Mouse (Mus musculus): ENCODE results near the gene Emp2.

Gene Emp2

DNA sequence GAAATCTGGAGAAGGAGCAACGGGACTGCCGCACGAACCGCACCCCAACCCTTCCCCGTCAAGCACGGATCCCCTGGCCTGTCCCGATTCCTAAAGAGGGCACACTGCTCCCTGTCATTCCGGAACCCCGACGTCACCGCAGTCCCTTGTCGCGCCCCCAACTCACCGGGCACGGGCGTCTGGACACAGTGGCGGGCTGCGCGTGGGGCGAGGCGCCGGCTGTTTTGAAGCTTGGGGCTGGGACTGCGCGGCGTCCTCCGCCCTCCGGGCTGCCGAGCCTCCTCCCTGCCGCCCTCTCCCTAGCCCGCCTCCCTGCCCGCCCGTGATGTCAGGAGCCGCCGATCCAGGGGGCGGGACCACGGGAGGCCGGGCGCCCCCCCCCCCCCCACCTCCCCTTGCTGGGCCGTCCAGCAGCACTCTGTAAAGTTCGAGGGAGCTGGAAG lies at the start of gene Emp2:
Gene Emp2, minus strand, starts transcription at position 323 of the 443 bp plus-strand sequence.
- DNase-seq: no peak

DNA sequence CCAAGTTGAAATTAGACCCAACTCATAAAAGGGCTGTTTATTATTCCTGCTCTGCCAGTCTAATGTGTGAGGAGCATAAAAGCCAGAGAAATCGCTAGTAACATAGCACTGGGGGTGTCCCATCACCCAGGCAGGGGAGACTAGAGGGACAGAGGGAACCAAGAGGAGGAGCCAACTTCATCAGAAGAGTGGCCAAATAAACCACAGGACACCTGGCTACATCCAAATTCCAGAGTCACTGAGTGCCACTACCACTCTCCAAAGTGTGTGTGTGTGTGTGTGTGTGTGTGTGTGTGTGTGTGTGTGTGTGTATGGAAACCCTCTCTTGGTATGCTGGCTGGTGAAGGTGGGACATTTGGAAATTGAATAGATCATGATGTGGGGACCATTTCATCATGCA lies 49.3 kb upstream of the Emp2 start:
- DNase-seq: no peak

DNA sequence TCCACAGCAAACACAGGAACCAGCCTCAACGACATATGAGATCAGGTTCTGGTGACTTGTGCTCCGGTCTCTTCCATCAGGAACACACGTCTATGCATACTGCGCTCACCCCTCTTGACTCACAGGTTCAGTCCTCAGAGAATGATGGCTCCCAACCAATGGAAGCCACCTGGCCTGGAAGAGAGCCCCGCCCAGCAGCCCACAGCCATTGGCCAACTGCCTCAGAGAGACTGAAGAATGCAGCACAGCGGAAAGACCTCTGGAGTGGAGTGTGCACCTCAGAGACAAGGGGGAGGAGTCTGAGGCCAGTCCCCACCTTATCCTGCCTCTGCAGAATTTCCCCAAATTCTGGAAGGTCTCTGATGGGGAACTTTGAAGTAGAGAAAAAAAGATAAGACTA lies 45.5 kb upstream of the Emp2 start:
- DNase-seq: no peak

DNA sequence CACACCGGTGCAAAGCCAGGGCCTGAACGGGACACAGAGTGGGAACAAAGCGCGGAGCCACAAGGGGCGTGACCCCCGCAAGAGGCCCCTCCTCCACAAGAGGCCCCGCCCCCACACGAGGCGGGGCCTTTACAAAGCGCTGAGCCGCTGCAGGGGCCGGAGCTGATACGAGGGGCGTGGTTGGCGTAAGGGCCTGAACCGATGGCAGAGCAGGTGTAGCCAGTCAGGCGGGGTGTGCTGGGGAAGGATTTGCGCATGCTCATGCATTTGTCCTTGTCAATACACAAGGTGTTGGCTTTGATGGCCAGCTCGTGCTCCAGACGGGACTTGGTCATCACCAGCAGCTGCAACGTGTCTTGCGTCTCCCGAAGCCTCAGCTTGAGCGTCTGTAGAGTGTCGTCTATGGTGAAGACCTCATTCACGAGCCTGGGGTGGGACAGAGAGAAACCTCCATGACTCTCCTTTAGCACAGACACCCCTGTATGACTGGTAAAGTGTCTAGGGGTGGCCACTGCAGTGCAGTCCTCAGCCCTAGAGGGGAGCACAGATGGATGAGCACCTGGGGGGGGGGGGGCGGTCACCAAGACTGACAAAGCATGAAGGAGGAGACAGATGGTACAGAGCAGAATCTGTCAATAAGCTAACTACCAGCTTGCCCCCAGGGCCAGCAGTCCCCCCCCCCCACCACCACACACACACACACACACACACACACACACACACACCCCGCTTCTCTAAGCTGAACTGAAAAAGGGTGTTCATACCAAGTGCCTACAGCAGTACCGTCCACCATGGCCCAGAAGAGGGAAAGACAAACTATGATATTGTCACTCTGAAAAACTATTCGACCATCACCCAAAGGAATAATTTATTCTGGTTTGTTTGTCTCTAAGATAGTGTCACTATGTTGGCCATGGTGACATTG lies 44.5 kb upstream of the Emp2 start:
- no peak for DNase-seq

DNA sequence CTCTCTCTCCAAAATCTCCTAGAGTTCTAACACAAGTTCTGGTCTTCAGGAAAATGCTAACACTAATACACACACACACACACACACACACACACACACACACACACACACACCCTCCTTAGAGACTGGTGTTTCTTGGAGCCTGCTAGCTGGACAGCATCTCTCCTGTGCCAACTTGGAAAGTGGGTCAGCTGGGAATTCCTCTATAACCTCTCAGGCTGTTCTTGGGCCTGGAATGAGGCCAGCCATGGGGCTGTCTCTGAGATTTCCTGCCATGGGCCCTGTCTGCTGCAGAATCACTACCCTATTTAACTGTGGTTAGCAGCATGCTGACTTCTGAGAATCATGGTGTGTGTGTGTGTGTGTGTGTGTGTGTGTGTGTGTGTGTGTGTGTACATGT lies 41.2 kb upstream of the Emp2 start:
- peak; percentile 42 for DNase-seq

DNA sequence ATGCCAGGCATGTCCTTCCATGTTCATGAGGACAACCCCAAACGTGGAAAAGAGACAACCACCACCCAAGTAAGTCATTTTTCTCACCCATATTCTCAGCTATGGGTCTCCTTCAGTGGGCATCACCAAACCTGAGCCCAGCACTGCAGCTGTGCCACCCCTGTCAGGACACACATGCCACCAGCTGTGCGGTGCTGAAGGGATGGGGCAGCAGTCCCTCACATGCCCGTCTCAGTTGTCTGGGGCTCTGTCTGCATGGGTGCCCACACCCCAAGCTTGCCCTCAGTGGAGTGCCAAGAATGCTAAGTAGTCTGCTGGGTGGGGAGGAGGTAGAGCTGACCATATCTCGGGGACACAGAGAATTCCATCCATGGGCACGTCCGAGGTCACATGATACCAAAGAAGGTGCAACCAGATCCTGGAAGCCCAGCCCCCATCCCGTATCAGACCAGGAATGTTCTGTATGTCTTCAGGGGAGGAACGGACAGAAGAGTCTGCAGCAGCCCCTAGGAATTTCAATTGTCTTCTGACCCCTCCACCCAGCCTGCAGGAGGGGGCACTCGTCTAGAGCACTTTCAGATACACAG lies 37.4 kb upstream of the Emp2 start:
- DNase-seq: no peak

DNA sequence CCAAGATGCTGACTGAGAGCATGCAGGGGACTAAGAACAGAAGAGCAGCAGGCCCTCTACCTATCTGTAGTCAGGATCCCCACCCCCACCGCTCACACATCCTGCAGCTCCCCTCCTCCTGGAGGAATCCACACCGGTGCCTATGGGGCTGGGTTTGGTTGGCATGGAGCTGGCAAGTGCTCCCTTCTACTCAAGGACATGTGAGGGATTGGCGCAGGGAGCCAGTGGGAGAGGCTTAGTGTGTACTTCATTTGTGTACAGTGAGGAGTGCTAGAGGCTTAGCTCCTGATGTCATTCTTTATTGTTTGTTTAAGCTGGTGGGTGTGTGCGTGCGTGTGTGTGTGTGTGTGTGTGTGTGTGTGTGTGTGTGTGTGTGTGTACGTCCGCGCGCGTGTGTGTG lies 36.1 kb upstream of the Emp2 start:
- no peak for DNase-seq

DNA sequence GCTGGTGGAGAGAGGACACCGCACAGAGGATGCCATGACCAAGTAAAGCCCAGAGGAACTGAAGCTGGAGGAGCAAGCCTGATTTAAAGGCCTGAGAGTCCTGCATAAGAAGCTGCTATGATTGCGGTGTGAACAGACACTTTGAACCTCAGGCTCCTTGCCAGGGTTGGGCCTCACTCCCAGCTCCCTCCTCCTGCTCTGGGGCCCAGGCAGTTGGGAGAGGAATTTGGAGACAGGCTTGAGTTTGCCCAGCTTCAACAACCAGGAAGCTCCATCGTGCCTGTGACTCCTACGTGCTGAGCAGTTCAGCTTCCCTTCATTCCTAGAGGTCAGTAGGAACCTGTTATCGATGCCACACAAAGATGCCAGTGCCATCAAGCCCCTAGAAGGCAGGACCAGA lies 35.7 kb upstream of the Emp2 start:
- DNase-seq: no peak

DNA sequence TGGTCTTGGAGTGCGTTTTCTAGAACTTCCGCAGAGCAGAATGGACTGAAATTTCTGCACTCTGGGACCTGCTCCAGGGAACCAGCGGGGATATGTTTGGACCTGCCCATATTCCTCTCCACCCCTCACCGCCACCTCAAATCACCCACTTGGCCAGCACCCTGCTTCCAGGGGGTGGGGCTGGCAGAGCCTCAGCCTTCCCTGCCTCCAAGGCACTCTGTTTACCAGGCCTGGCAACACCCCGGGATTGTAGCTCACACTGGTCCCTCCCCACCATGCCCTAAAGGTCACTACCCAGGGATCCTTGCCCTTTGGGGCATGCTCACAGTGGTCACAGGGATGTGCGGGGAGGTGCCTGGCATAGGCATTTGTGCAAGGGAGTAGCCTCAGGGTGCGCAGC lies 33.8 kb upstream of the Emp2 start:
- DNase-seq: no peak

DNA sequence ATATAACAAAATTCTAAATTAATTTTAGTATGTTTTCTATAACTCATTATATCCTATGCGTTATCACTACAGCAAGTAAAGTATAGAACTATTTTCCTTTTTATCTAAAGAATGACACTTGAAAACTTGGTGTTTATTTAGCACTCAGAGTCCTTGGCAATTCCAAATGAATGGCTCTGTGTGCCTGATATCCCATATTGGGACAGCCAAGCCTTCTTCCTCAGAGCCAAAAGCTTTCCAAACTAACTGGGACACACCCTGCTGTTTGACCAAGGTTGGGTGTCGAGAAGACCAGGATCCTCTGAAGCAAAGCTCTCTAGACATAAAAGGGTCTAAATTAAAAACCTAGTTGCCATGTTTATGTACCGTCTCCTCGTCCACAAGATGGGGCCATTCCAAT lies 27.3 kb upstream of the Emp2 start:
- no peak for DNase-seq

DNA sequence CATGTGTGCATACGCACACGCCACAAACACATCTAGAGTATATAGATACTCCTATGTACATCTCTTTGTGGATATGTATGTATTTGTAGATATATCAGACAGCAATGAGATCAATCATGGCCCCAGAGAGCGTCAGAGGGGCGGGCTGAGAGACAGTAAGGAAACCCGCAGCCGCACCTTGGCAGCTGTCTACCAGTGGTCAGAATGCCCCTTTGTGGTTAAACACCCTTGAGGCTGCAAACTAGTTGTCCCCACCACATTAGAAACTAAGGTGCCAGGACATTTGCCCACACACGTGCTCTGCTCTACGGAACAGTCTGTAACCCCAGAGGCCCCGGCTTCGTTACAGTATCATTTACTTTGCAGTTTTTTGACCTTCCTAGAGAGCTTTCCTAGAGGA lies 26.2 kb upstream of the Emp2 start:
- DNase-seq: no peak

DNA sequence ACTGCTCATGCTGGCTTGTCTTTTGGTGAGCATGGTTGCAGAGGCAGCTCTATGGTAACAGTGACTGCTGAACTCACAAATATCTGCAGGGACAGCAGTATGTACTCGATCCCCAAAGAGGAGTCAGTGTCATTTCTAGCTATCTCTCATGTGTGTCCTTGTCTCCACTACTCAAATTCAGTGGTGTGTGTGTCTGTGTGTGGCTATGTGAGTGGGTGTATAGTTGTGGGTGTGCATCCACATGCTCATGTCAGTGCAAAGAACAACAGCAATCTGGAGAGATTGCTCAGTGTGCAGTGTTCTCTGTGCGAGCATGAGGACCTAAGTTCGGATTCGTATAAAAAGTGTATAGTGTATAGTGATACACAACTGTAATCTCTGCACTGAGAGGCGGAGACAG lies 24.8 kb upstream of the Emp2 start:
- no peak for DNase-seq

DNA sequence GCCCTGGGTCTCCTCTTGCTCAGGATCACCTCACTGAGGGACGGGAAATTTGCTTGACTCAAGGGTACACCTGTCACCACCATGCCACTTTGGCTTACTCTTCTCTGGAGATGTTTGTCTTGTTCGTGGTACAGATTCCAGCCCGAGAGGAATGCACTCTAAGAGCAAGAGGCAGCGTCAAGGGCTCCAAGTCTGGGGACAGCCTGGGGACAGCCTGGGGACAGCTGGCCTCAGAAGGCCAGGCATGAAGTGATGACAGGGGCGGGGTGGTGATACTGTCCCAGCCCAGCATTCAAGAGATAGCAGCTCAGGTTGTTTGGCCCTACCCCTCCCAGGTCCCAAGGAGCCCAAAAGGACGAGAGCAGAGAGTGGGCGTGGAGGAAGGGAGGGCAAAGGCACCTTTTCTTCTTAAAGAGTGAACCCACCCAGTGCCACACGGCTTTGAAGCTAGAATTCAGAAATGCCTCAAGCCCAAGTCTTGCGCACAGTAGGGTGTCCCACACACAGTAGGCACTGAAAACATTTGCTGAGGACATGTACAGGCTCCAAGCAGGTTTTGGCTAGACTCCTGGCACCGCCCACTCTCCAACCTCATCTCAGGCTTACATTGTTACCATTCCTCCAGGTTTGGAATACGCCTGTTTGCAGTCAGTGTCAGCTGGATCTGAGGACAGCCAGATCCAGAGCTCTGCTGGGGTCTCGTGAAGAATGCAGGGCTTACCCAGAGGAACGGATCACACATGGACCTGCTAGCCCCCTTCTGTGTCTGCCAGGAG lies 23.8 kb upstream of the Emp2 start:
- no peak for DNase-seq

DNA sequence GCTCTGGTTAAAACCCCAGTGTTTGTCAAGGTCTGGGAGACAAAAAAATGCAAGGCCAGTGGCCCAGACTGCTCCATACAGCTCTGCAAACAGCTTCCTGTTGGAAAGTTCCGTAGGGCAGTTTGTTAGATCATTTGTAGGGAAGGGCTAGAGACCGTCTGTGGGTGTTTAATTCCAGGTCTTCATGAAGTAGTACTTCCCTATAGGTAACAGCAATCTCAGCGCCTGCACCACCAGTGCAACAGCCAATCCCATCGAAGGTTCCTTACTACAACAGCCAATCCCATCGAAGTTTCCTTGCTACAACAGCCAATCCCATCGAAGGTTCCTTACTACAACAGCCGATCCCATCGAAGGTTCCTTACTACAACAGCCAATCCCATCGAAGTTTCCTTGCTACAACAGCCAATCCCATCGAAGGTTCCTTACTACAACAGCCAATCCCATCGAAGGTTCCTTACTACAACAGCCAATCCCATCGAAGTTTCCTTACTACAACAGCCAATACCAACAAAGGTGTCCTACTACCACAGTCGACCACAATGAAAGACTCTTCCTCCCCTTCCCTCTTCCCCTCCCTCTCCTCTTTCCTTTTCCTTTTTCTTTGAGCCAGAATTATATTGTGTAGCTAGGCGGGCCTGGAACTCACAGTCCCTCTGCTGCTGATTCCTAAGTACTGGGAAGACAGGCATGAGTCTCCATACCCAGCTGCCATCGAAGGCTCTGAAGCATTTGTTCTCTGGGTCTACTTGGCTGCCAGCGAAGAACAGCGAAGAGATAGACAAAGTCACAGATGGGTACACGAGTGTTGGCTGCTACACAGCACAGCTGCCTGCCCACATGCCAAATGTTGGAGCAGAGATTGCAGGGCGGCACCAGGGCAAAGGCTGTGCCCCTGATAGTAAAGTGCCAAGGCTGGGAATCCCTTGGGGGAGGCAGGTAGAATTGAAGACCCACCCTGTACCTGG lies 23.0 kb upstream of the Emp2 start:
- no peak for DNase-seq

DNA sequence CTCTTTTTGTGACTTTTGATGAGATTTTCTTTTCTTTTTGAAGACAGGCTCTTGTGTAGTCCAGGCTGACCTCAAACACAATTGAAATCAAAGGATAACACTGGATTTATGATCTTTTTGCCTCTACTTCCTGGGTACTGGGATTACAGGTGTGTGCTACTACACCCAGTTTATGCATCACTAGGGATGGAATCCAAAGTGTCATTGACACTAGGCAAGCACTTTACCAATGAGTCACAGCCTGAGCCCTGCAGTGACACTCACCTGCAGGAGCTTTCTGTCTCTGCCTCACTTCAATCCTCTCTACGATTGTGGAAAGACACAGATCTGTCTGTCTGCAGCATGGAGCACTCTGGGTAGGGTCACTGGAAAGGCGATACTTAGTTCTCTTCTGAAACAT lies 22.2 kb upstream of the Emp2 start:
- no peak for DNase-seq

DNA sequence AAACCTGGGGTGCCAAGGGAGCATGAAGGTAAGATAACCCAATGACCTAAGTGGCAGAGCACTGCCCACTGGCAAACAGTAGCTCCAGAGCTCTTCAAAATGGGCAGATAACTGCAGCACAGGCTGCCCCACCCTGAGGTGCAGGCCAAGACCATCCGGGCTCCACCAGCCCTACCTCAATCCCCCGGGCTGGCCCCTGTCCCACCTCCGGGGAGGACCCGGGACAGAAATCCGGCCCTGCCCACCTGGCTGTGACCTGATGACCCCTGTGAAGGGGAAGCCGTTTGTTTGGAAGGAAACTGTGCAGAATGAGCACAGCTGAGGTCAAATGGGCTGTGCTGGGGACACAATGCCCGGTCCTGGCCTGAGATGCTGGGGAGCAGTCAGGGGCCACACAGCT lies 19.0 kb upstream of the Emp2 start:
- DNase-seq: no peak

DNA sequence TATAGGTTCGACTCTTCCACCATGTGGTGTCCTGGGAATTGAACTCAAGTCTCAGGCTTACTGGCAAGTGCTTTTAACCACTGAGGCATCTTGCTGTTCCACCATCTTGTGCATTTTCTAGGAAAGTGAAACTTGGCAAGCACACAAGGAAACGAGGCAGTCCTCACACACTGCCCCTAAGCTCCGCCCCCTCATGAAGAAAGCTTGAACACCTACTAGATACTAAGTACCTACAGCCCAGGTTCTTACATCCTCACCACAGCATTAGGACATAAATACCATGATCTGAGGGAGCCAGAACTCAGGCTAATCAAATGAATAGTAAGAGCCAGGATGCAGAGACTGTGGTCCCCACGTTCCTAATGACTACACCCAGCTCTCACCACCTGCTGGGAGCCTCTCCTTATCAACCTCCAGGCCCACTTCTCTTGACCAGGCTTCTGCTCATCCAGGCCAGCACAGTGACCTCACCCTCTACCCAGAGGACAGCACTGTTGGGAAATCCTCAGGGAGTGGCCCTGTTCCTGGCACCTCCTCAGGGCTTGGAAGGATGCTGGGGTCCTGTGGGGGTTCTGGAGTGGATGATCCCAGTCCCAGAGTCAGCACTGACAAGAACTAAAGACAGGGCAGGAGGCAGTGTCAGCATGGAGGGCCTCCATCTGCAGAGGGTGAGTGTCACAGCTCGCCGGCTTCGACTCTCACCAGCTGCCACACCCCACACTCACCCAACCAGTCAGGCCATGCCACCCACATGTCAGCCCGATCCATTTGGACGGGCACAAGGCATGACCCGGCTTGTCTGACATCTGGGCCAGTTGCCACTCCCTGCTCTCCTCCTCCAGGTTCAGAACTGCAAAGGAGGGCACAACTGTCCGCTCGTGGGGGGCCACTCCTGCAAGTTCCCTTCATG lies 17.1 kb upstream of the Emp2 start:
- no peak for DNase-seq

DNA sequence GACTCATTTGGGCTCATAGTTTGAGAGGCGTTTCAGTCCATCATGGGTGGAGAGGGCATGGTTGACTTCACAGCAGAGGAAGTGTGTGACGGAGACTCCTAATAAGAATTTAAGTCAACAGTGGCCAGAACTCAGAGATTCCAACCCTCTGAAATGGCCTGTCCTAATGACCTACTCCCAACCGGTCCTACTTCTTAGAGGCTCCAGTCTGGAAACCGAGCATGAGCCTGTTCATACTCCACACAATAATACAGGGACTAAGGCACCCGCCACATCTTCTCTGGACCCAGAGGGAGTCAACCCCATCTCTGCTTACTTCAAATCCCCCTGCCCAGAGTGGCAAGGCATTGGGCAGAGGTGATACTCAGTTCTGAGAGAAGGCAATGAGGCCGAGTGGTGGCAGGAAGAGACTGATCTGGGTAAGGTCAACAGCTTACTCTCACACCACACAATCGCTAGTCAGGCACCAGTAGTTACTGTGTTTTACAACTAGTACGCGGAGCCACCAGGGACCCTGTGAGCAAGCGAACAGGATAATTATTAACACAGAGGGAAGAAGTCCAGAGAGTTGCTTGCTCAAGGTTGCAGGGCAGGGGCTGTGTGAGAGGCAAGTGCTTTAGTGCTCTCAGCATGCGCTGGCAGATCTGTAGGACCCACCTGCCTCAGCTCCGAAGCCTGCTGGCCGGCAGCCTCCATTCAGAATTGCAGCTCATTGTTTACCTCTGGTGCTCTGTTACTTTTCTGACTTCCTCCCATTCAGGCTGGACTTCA lies 14.0 kb upstream of the Emp2 start:
- DNase-seq: no peak

DNA sequence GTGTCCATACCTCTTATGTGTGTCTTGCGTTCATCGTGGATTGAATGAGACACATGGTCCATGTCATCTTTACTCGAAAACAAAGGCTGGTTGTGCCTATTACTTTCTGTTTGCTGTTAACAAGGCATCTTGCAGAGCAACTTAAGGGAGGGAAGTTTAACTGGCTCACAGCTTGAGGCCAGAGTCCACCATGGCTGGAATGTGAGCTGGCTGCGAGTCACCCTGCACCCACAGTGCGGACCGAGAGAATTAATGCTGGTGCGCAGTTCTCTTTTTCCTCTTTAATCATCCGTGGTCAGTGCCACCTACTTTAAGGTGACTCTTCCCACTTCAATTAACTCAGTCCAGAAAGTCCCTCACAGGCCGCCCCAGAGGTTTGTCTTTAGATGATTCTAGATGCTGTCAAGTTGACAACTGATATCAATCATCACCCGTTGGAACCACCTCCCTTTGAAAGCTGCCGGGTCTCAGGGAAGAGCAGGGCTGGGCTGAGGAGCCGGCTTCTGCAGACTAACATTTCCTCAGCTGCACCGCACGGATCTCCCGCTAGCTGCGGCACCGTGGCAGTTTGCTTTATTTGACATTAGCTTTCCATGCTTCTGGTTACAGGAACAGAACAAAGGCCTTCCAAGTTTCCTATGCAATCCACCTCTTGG lies 6.3 kb upstream of the Emp2 start:
- no peak for DNase-seq

DNA sequence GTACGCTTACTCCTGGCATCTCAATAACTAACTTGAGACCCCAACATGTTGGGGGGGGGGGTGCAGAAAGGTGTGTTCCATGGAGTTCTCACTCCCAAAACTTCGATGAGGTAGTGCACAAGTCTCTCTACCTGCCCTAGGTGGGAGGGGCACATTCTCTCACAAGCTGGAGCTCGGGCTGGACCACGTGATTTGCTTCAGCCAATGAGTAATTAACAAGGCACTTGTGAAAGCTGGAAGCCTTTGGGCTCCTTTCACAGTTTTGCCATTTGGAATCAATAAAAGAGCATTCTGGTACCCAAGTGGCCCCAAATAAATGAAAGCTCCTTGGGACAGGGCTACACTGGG lies 3.4 kb upstream of the Emp2 start:
- no peak for DNase-seq
